In genomic region chr1:121958942-121959341, GRCm38 (mm10) we compare ENCODE assay signal across 29 mouse cellular contexts.
"Had no signal": no experiment of that assay in that cellular context is flagged by ENCODE, and none has a peak within 500 bp of the region (broad histone marks: within the 10 kb centered on the region; RNA-seq: fewer than 3 reads in every experiment).

No protein-coding gene starts in this region.

- H3K4me1 ChIP-seq: embryonic facial prominence, embryonic 10.5 days; embryonic facial prominence, embryonic 12.5 days; embryonic facial prominence, embryonic 13.5 days; embryonic facial prominence, embryonic 15.5 days; forebrain, embryonic 10.5 days; forebrain, embryonic 12.5 days; forebrain, embryonic 13.5 days; forebrain, embryonic 15.5 days had no signal

- DNase-seq: cerebellum, adult 2 months; cerebellum, adult 8-10 months; cerebellum, adult 9-10 months; cerebellum, adult 9-11 months; cerebellum, postnatal 10 days; cerebellum, postnatal 14 days; cerebellum, postnatal 25 days; cerebellum, postnatal 36 days; embryo, embryonic 11 days; forebrain, postnatal 0 days; gastrocnemius, adult 2 months; gastrocnemius, postnatal 10 days; gastrocnemius, postnatal 14 days; gastrocnemius, postnatal 25 days; gastrocnemius, postnatal 36 days; heart, adult 11 months; heart, adult 18-20 months; heart, adult 2 months had no signal

- H3K36me3 ChIP-seq: embryonic facial prominence, embryonic 10.5 days; embryonic facial prominence, embryonic 12.5 days; embryonic facial prominence, embryonic 13.5 days; embryonic facial prominence, embryonic 15.5 days; forebrain, embryonic 10.5 days; forebrain, embryonic 12.5 days; forebrain, embryonic 15.5 days had no signal

- H3K4me2 ChIP-seq: embryonic facial prominence, embryonic 12.5 days; embryonic facial prominence, embryonic 13.5 days; embryonic facial prominence, embryonic 15.5 days; forebrain, embryonic 12.5 days; forebrain, embryonic 13.5 days; forebrain, embryonic 15.5 days had no signal

- H3K9me3 ChIP-seq: embryonic facial prominence, embryonic 10.5 days; embryonic facial prominence, embryonic 12.5 days; embryonic facial prominence, embryonic 13.5 days; embryonic facial prominence, embryonic 15.5 days; forebrain, embryonic 10.5 days; forebrain, embryonic 12.5 days; forebrain, embryonic 13.5 days; forebrain, embryonic 15.5 days had no signal

- H3K9ac ChIP-seq: embryonic facial prominence, embryonic 12.5 days; embryonic facial prominence, embryonic 13.5 days; embryonic facial prominence, embryonic 15.5 days; forebrain, embryonic 12.5 days; forebrain, embryonic 13.5 days; forebrain, embryonic 15.5 days; forebrain, postnatal 0 days had no signal

- H3K27ac ChIP-seq: embryonic facial prominence, embryonic 10.5 days; embryonic facial prominence, embryonic 12.5 days; embryonic facial prominence, embryonic 13.5 days; embryonic facial prominence, embryonic 15.5 days; forebrain, embryonic 10.5 days; forebrain, embryonic 12.5 days; forebrain, embryonic 13.5 days; forebrain, embryonic 15.5 days; gastrocnemius, adult 2 months; heart, adult 2 months had no signal

- ATAC-seq: forebrain, embryonic 13.5 days; forebrain, embryonic 14.5 days; forebrain, embryonic 15.5 days; forebrain, embryonic 16.5 days; forebrain, postnatal 0 days had no signal

- H3K27me3 ChIP-seq: embryonic facial prominence, embryonic 12.5 days; embryonic facial prominence, embryonic 13.5 days; embryonic facial prominence, embryonic 15.5 days; forebrain, embryonic 12.5 days; forebrain, embryonic 13.5 days; forebrain, embryonic 15.5 days had no signal

- H3K4me3 ChIP-seq: embryonic facial prominence, embryonic 10.5 days; embryonic facial prominence, embryonic 12.5 days; embryonic facial prominence, embryonic 13.5 days; embryonic facial prominence, embryonic 15.5 days; erythroblast, embryonic 14.5 days; forebrain, embryonic 10.5 days; forebrain, embryonic 12.5 days; forebrain, embryonic 13.5 days; forebrain, embryonic 15.5 days; gastrocnemius, adult 2 months; heart, adult 2 months had no signal
